Mouse (Mus musculus) stomach, adult 2 months (tissue): ENCODE data around the gene Lzts3. TPM values are rescaled to one million over a fixed set of nuclear protein-coding genes. Genes with fewer than 3 reads are reported as not detected.

Experiments
- polyA plus RNA-seq: library from polyadenylated mRNA; depleted of rRNA; stranded (reverse); fragments of >200 nt; gene quantifications from 2 replicates; pipeline ENCODE4 v1.2.3, GENCODE M21; 2012; rRNA removed

Gene Lzts3
- polyA plus RNA-seq: 10.8 and 10.9 TPM in 2 replicates

GRCm38 (mm10) chr2:130642684-130643369 is at the start of gene Lzts3:
Lzts3 (minus strand) TSS chr2:130642803.

DNA sequence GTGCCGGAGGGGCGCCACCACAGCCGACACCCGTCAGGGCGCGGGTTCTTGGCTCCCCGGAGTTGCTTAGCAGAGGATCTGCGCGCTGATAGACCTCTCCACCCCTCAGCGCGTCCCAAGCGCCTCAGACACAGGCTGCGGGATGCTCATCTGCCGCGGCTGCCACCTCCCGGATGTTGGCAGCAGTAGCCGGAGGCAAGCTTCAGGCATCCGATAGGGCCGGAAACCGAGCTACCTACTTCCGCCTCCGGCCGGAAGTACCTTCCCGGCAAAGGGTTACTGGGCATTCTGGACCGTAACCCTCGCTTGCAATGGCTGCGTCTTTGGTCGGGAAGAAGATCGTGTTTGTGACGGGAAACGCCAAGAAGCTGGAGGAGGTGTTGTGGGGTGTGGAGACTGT is 25.0 kb upstream of the Lzts3 start, which contains the start of gene Itpa:
TSS of gene Itpa (plus strand) at position 52 of the 400 bp plus-strand sequence.

GRCm38 (mm10) chr2:130664102-130664701 is 21.6 kb upstream of the Lzts3 start, which contains the start of gene Ddrgk1:
Ddrgk1 (minus strand) TSS chr2:130664659.

DNA sequence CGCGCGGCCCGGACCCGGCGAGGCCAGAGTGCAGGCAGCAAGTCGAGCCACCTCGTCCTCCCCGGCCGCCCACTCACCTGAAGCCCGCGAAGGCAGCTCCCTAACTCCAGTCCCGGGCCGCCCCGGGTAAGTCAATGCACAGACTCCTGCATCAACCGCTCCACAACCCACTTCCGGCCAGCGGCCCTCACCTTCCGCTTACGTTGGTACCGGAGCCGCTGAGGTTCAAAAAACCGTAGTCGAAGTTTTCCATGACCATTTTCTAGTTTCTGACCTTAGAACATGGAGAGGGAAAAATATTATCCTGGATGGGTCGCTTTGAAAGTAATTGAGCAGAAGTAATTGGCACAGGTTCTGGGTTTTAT is 12.8 kb downstream of the Lzts3 start, which contains the start of the genes Fastkd5 and Ubox5:
TSS of gene Fastkd5 (minus strand) at position 189 of the 365 bp plus-strand sequence.
TSS of gene Ubox5 (minus strand) at position 200 of the 365 bp plus-strand sequence.

Other genes starting within 250 kb of the Lzts3 start
- 2.8 and 2.9 TPM in 2 replicates for gene Cpxm1, start 245.2 kb downstream of the Lzts3 start, polyA plus RNA-seq
- gene Gm28372, start 237.6 kb downstream of the Lzts3 start, polyA plus RNA-seq: not detected in 2 replicates
- gene 1700020A23Rik, start 237.5 kb downstream of the Lzts3 start, polyA plus RNA-seq: not detected in 2 replicates
- not detected in 2 replicates for gene Tmem239, start 236.3 kb downstream of the Lzts3 start, polyA plus RNA-seq
- gene Vps16, start 218.5 kb downstream of the Lzts3 start, polyA plus RNA-seq: 16.4 and 21.5 TPM in 2 replicates
- 9.5 and 9.6 TPM in 2 replicates for gene Pced1a, start 218.1 kb downstream of the Lzts3 start, polyA plus RNA-seq
- gene Ptpra, start 192.5 kb downstream of the Lzts3 start, polyA plus RNA-seq: 18.1 and 19.6 TPM in 2 replicates
- gene Mrps26, start 79.1 kb downstream of the Lzts3 start, polyA plus RNA-seq: 41.4 and 106 TPM in 2 replicates
- gene Oxt, start 66.6 kb downstream of the Lzts3 start, polyA plus RNA-seq: 0.40 TPM in 1 of 2 replicates, not detected in the other
- gene Avp, start 60.2 kb downstream of the Lzts3 start, polyA plus RNA-seq: 0.20 and 0.54 TPM in 2 replicates
- gene Fastkd5, start 12.8 kb downstream of the Lzts3 start, polyA plus RNA-seq: 0.11 and 0.21 TPM in 2 replicates
- 2.5 TPM in 2 replicates for gene Ubox5, start 12.8 kb downstream of the Lzts3 start, polyA plus RNA-seq
- gene Ddrgk1, start 21.9 kb upstream of the Lzts3 start, polyA plus RNA-seq: 52.1 and 70.8 TPM in 2 replicates
- gene Itpa, start 24.8 kb upstream of the Lzts3 start, polyA plus RNA-seq: 15.1 and 16.4 TPM in 2 replicates
- gene Slc4a11, start 54.7 kb upstream of the Lzts3 start, polyA plus RNA-seq: 0.46 and 0.56 TPM in 2 replicates